Mouse (Mus musculus) telencephalon, adult 2 months (tissue): ENCODE results near the gene Olfr332.
"Not testable (repeated sequence)": the region's sequence is repeated elsewhere in the genome, so short reads cannot be mapped to it uniquely, and the experiment has no call there.

Experiments
- DNase-seq: peaks from one replicate; pipeline ENCODE4 v3.0.0-alpha.2; 2011; ENCODE audit warnings: low read depth, low spot score

Gene Olfr332

GRCm38 (mm10) chr11:58492455-58492854 is at the start of gene Olfr332:
Gene Olfr332, minus strand, starts transcription at chr11:58492555.
- no peak for DNase-seq

- not testable (repeated sequence) for DNase-seq
Observed at GRCm38 (mm10) chr11:58534736-58535135, 42.4 kb upstream of the Olfr332 start, which contains the start of gene Olfr330. Gene Olfr330, minus strand, starts transcription at chr11:58534836.

GRCm38 (mm10) chr11:58519756-58520155 is 27.4 kb upstream of the Olfr332 start:
- not testable (repeated sequence) for DNase-seq

GRCm38 (mm10) chr11:58518916-58519315 is 26.6 kb upstream of the Olfr332 start:
- DNase-seq = not testable (repeated sequence)

- DNase-seq = not testable (repeated sequence)
Observed at GRCm38 (mm10) chr11:58509058-58509457, 16.7 kb upstream of the Olfr332 start.

- not testable (repeated sequence) for DNase-seq
Observed at GRCm38 (mm10) chr11:58502472-58502871, 10.1 kb upstream of the Olfr332 start, which contains the start of gene Olfr331. Gene Olfr331, minus strand, starts transcription at chr11:58502572.

GRCm38 (mm10) chr11:58499290-58499689 is 6.9 kb upstream of the Olfr332 start:
- no peak for DNase-seq

GRCm38 (mm10) chr11:58498761-58499160 is 6.4 kb upstream of the Olfr332 start:
- no peak for DNase-seq

- DNase-seq = no peak
Observed at GRCm38 (mm10) chr11:58462170-58462569, 30.2 kb downstream of the Olfr332 start, which contains the start of gene Olfr30. Gene Olfr30, minus strand, starts transcription at chr11:58462270.

GRCm38 (mm10) chr11:58453592-58453991 is 38.8 kb downstream of the Olfr332 start:
- DNase-seq = no peak

- no peak for DNase-seq
Observed at GRCm38 (mm10) chr11:58452759-58453158, 39.6 kb downstream of the Olfr332 start, which contains the start of gene Lypd9. Gene Lypd9, minus strand, starts transcription at chr11:58452923.
